Mouse (Mus musculus): ENCODE results near the gene Syne2. TPM values are rescaled to one million over a fixed set of nuclear protein-coding genes. Genes with fewer than 3 reads are reported as not detected.

Gene Syne2
- polyA plus RNA-seq, 1 experiment from 2014 or later: 42.0 TPM

- H3K36me3 ChIP-seq: peaks cover 2% of the 10 kb centered on the region; the same call in 1 of the 2 replicates
- H3K9ac ChIP-seq (replicated peaks): no peak overlapping the region
- H3K4me1 ChIP-seq: peaks cover under 1% of the 10 kb centered on the region
- no peak overlapping the region for H3K27ac ChIP-seq (replicated peaks)
- no peak overlapping the region for H3K4me2 ChIP-seq
- no peak overlapping the region for H3K4me3 ChIP-seq (replicated peaks)
- no peak for ATAC-seq (ENCODE audit: low FRiP score)
- no peaks in the 10 kb centered on the region for H3K9me3 ChIP-seq (replicated peaks)
- no peaks in the 10 kb centered on the region for H3K27me3 ChIP-seq (replicated peaks)
- WGBS: 83% methylated on average over 12 of the region's 12 CpGs
Measured at GRCm38 (mm10) chr12:75879636-75880317, 61.8 kb downstream of the Syne2 start.

- Histone ChIP-seq H3K4me3 (replicated peaks) (no peak overlapping the region), H3K4me1 (no peaks in the 10 kb centered on the region), H3K4me2 (no peak overlapping the region), H3K9me3 (replicated peaks) (no peaks in the 10 kb centered on the region), H3K9ac (replicated peaks) (no peak overlapping the region), H3K27ac (replicated peaks) (no peak overlapping the region), H3K27me3 (replicated peaks) (no peaks in the 10 kb centered on the region), H3K36me3 (peaks cover 2% of the 10 kb centered on the region; the same call in 1 of the 2 replicates)
- no peak for ATAC-seq (ENCODE audit: low FRiP score)
- 74% methylated on average over 4 of the region's 4 CpGs for WGBS
Measured at GRCm38 (mm10) chr12:75881554-75881953, 63.6 kb downstream of the Syne2 start.

GRCm38 (mm10) chr12:75886161-75886560 is 68.2 kb downstream of the Syne2 start:
- H3K27ac ChIP-seq (replicated peaks): no peak overlapping the region
- H3K4me3 ChIP-seq (replicated peaks): no peak overlapping the region
- no peak overlapping the region for H3K4me2 ChIP-seq
- H3K36me3 ChIP-seq: peaks cover 3% of the 10 kb centered on the region
- H3K9me3 ChIP-seq (replicated peaks): no peaks in the 10 kb centered on the region
- no peak overlapping the region for H3K9ac ChIP-seq (replicated peaks)
- 84% methylated on average over 7 of the region's 7 CpGs for WGBS
- no peak for ATAC-seq (ENCODE audit: low FRiP score)
- H3K27me3 ChIP-seq (replicated peaks): no peaks in the 10 kb centered on the region
- no peaks in the 10 kb centered on the region for H3K4me1 ChIP-seq

GRCm38 (mm10) chr12:75886946-75887345 is 69.0 kb downstream of the Syne2 start:
- H3K4me2 ChIP-seq: no peak overlapping the region
- peaks cover 3% of the 10 kb centered on the region; the same call in 1 of the 2 replicates for H3K36me3 ChIP-seq
- H3K27me3 ChIP-seq (replicated peaks): no peaks in the 10 kb centered on the region
- no peak overlapping the region for H3K27ac ChIP-seq (replicated peaks)
- no peak overlapping the region for H3K4me3 ChIP-seq (replicated peaks)
- no peaks in the 10 kb centered on the region for H3K9me3 ChIP-seq (replicated peaks)
- no peak overlapping the region for H3K9ac ChIP-seq (replicated peaks)
- no peaks in the 10 kb centered on the region for H3K4me1 ChIP-seq
- ATAC-seq (ENCODE audit: low FRiP score): no peak
- 89% methylated on average over 2 of the region's 2 CpGs for WGBS

- Histone ChIP-seq H3K4me2 (no peak overlapping the region), H3K9me3 (replicated peaks) (no peaks in the 10 kb centered on the region), H3K4me1 (no peaks in the 10 kb centered on the region), H3K27ac (replicated peaks) (no peak overlapping the region), H3K9ac (replicated peaks) (no peak overlapping the region), H3K4me3 (replicated peaks) (no peak overlapping the region), H3K36me3 (peaks cover 3% of the 10 kb centered on the region; the same call in 1 of the 2 replicates), H3K27me3 (replicated peaks) (no peaks in the 10 kb centered on the region)
- ATAC-seq (ENCODE audit: low FRiP score): no peak
- 94% methylated on average over 12 of the region's 12 CpGs for WGBS
Measured at GRCm38 (mm10) chr12:75888721-75889120, 70.8 kb downstream of the Syne2 start.

- H3K9ac ChIP-seq (replicated peaks): no peak overlapping the region
- no peak overlapping the region for H3K27ac ChIP-seq (replicated peaks)
- no peak for ATAC-seq (ENCODE audit: low FRiP score)
- no peaks in the 10 kb centered on the region for H3K4me1 ChIP-seq
- no peak overlapping the region for H3K4me3 ChIP-seq (replicated peaks)
- H3K36me3 ChIP-seq: peaks cover 3% of the 10 kb centered on the region; the same call in 1 of the 2 replicates
- no peak overlapping the region for H3K4me2 ChIP-seq
- no peaks in the 10 kb centered on the region for H3K9me3 ChIP-seq (replicated peaks)
- 94% methylated on average over 5 of the region's 5 CpGs for WGBS
- no peaks in the 10 kb centered on the region for H3K27me3 ChIP-seq (replicated peaks)
Measured at GRCm38 (mm10) chr12:75891206-75891605, 73.3 kb downstream of the Syne2 start.

GRCm38 (mm10) chr12:75893392-75893791 is 75.5 kb downstream of the Syne2 start:
- H3K27me3 ChIP-seq (replicated peaks): no peaks in the 10 kb centered on the region
- H3K9ac ChIP-seq (replicated peaks): no peak overlapping the region
- no peaks in the 10 kb centered on the region for H3K4me1 ChIP-seq
- H3K4me3 ChIP-seq (replicated peaks): no peak overlapping the region
- ATAC-seq (ENCODE audit: low FRiP score): no peak
- H3K4me2 ChIP-seq: no peak overlapping the region
- H3K27ac ChIP-seq (replicated peaks): no peak overlapping the region
- 87% methylated on average over 5 of the region's 5 CpGs for WGBS
- peaks cover 3% of the 10 kb centered on the region; the same call in 1 of the 2 replicates for H3K36me3 ChIP-seq
- H3K9me3 ChIP-seq (replicated peaks): no peaks in the 10 kb centered on the region

GRCm38 (mm10) chr12:75894316-75894997 is 76.5 kb downstream of the Syne2 start:
- Histone ChIP-seq H3K4me2 (no peak overlapping the region), H3K4me3 (replicated peaks) (no peak overlapping the region), H3K27ac (replicated peaks) (no peak overlapping the region), H3K36me3 (peaks cover 3% of the 10 kb centered on the region; the same call in 1 of the 2 replicates), H3K4me1 (no peaks in the 10 kb centered on the region), H3K27me3 (replicated peaks) (no peaks in the 10 kb centered on the region), H3K9ac (replicated peaks) (no peak overlapping the region), H3K9me3 (replicated peaks) (no peaks in the 10 kb centered on the region)
- ATAC-seq (ENCODE audit: low FRiP score): peak; percentile 31; the same call in 1 of the 2 replicates
- WGBS: 60% methylated on average over 9 of the region's 9 CpGs

GRCm38 (mm10) chr12:75894998-75895331 is 77.0 kb downstream of the Syne2 start:
- Histone ChIP-seq H3K4me3 (replicated peaks) (no peak overlapping the region), H3K9ac (replicated peaks) (no peak overlapping the region), H3K9me3 (replicated peaks) (no peaks in the 10 kb centered on the region), H3K4me1 (no peaks in the 10 kb centered on the region), H3K4me2 (no peak overlapping the region), H3K27ac (replicated peaks) (no peak overlapping the region), H3K27me3 (replicated peaks) (no peaks in the 10 kb centered on the region), H3K36me3 (peaks cover 3% of the 10 kb centered on the region; the same call in 1 of the 2 replicates)
- 41% methylated on average over 7 of the region's 7 CpGs for WGBS
- no peak for ATAC-seq (ENCODE audit: low FRiP score)

- no peak overlapping the region for H3K4me2 ChIP-seq
- no peaks in the 10 kb centered on the region for H3K27me3 ChIP-seq (replicated peaks)
- H3K4me3 ChIP-seq (replicated peaks): no peak overlapping the region
- H3K9ac ChIP-seq (replicated peaks): no peak overlapping the region
- 95% methylated on average over 7 of the region's 7 CpGs for WGBS
- no peaks in the 10 kb centered on the region for H3K9me3 ChIP-seq (replicated peaks)
- H3K4me1 ChIP-seq: no peaks in the 10 kb centered on the region
- no peak overlapping the region for H3K27ac ChIP-seq (replicated peaks)
- no peak for ATAC-seq (ENCODE audit: low FRiP score)
- no peaks in the 10 kb centered on the region; the same call in 1 of the 2 replicates for H3K36me3 ChIP-seq
Measured at GRCm38 (mm10) chr12:75897793-75898192, 79.9 kb downstream of the Syne2 start.

GRCm38 (mm10) chr12:75901721-75902120 is 83.8 kb downstream of the Syne2 start:
- no peak overlapping the region for H3K4me2 ChIP-seq
- H3K9me3 ChIP-seq (replicated peaks): no peaks in the 10 kb centered on the region
- WGBS: over 99% methylated on average over 9 of the region's 9 CpGs
- H3K9ac ChIP-seq (replicated peaks): no peak overlapping the region
- no peak overlapping the region for H3K27ac ChIP-seq (replicated peaks)
- no peaks in the 10 kb centered on the region for H3K27me3 ChIP-seq (replicated peaks)
- no peaks in the 10 kb centered on the region for H3K4me1 ChIP-seq
- peaks cover 11% of the 10 kb centered on the region for H3K36me3 ChIP-seq
- H3K4me3 ChIP-seq (replicated peaks): no peak overlapping the region
- ATAC-seq (ENCODE audit: low FRiP score): no peak

GRCm38 (mm10) chr12:75904068-75904467 is 86.1 kb downstream of the Syne2 start:
- Histone ChIP-seq H3K4me2 (no peak overlapping the region), H3K9ac (replicated peaks) (no peak overlapping the region), H3K4me1 (no peaks in the 10 kb centered on the region), H3K4me3 (replicated peaks) (no peak overlapping the region), H3K27ac (replicated peaks) (no peak overlapping the region), H3K36me3 (peaks cover 12% of the 10 kb centered on the region), H3K27me3 (replicated peaks) (no peaks in the 10 kb centered on the region), H3K9me3 (replicated peaks) (no peaks in the 10 kb centered on the region)
- ATAC-seq (ENCODE audit: low FRiP score): no peak
- WGBS: 97% methylated on average over 11 of the region's 11 CpGs
